Mouse (Mus musculus) limb, embryonic 12.5 days (tissue): Measurements from ENCODE around the gene Ftcd. TPM values are rescaled to one million over a fixed set of nuclear protein-coding genes. Genes with fewer than 3 reads are reported as not detected.

Experiments
- ATAC-seq: fragments of 200-750 bp; cut with Nextera tagmentation; 2 replicates; pipeline ENCODE4 v1.8.0; 2017; ENCODE audit warnings: low read depth, moderate TSS enrichment; ENCODE audit not compliant: insufficient number of reproducible peaks, insufficient read depth, low FRiP score, low TSS enrichment
- H3K27ac ChIP-seq: fragments of 300-500 bp; sonication (generic); 2 replicates; pipeline ENCODE4 v1.5.1; 2016; ENCODE audit warnings: mild to moderate bottlenecking, moderate library complexity
- H3K27me3 ChIP-seq: fragments of 300-500 bp; sonication (generic); 2 replicates; pipeline ENCODE4 v1.6.1; 2016; ENCODE audit warnings: mild to moderate bottlenecking, moderate library complexity
- H3K36me3 ChIP-seq: fragments of 300-500 bp; sonication (generic); 2 replicates; pipeline ENCODE4 v1.6.1; 2016; ENCODE audit warnings: mild to moderate bottlenecking, moderate library complexity
- H3K4me1 ChIP-seq: fragments of 300-500 bp; sonication (generic); replicated peaks from 2 replicates; pipeline ENCODE4 v1.6.1; 2016
- H3K4me2 ChIP-seq: fragments of 300-500 bp; sonication (generic); 2 replicates; pipeline ENCODE4 v1.6.1; 2016; ENCODE audit warnings: mild to moderate bottlenecking, moderate library complexity
- H3K4me3 ChIP-seq: fragments of 300-500 bp; sonication (generic); replicated peaks from 2 replicates; pipeline ENCODE4 v1.5.1; 2016; ENCODE audit warnings: mild to moderate bottlenecking
- H3K9ac ChIP-seq: fragments of 300-500 bp; sonication (generic); replicated peaks from 2 replicates; pipeline ENCODE4 v1.6.1; 2016; ENCODE audit warnings: mild to moderate bottlenecking, moderate library complexity
- H3K9me3 ChIP-seq: fragments of 300-500 bp; sonication (generic); 2 replicates; pipeline ENCODE4 v1.6.1; 2016; ENCODE audit warnings: mild to moderate bottlenecking, moderate library complexity
- WGBS: fragments of 180-500 bp; shearing (Covaris S2); methylation state at CpG from one replicate; pipeline ENCODE4 v1.1.7; 2016; 5-methylcytosine and 5-hydroxymethylcytosine counted together
- polyA plus RNA-seq: library from polyadenylated mRNA; unstranded; fragments of >200 nt; fragmentation: Nextera tagmentation; extraction: Ambion mirVana; gene quantifications from 2 replicates; pipeline ENCODE4 v1.2.1, GENCODE M21; 2016

Ftcd gene
- polyA plus RNA-seq, 1 experiment from 2014 or later, result not detected

- H3K36me3 ChIP-seq, result no peaks in the 10 kb centered on the region
- no peak overlapping the region for H3K9ac ChIP-seq
- no peak overlapping the region for H3K4me2 ChIP-seq
- 77% methylated on average over 4 of the region's 4 CpGs for WGBS
- H3K27me3 ChIP-seq, result no peaks in the 10 kb centered on the region
- H3K4me1 ChIP-seq, result peaks cover 43% of the 10 kb centered on the region
- H3K27ac ChIP-seq, result peak overlapping the region; percentile 85
- no peak for ATAC-seq
- H3K9me3 ChIP-seq, result no peaks in the 10 kb centered on the region
- H3K4me3 ChIP-seq, result no peak overlapping the region
Measured at GRCm38 (mm10) chr10:76636601-76637000, 61.2 kb downstream of the Ftcd start.

Other genes with a start within 250 kb of the Ftcd start
- 12.9 and 13.0 TPM in 2 replicates for gene Dip2a, start 230.4 kb upstream of the Ftcd start, polyA plus RNA-seq
- gene AC141477.1, start 135.2 kb upstream of the Ftcd start, polyA plus RNA-seq, result not detected in 2 replicates
- gene Pcnt, start 132.9 kb upstream of the Ftcd start, polyA plus RNA-seq, result 20.7 and 22.5 TPM in 2 replicates
- not detected in 2 replicates for gene 2610028H24Rik, start 126.6 kb upstream of the Ftcd start, polyA plus RNA-seq
- gene Mcm3ap, start 106.7 kb upstream of the Ftcd start, polyA plus RNA-seq, result 74.7 and 86.0 TPM in 2 replicates
- gene Ybey, start 106.5 kb upstream of the Ftcd start, polyA plus RNA-seq, result 9.5 and 9.7 TPM in 2 replicates
- 32.5 and 38.7 TPM in 2 replicates for gene Lss, start 44.1 kb upstream of the Ftcd start, polyA plus RNA-seq
- not detected in 2 replicates for gene Spatc1l, start 13.4 kb upstream of the Ftcd start, polyA plus RNA-seq
- 47.6 and 54.7 TPM in 2 replicates for gene Col6a2, start 48.0 kb downstream of the Ftcd start, polyA plus RNA-seq
- 40.1 and 49.2 TPM in 2 replicates for gene Col6a1, start 150.5 kb downstream of the Ftcd start, polyA plus RNA-seq